Mouse (Mus musculus) megakaryocyte progenitor cell, adult 5-6 weeks (primary cell): ENCODE results near the gene Sltm. TPM values are rescaled to one million over a fixed set of nuclear protein-coding genes. Genes with fewer than 3 reads are reported as not detected.
"Not testable (repeated sequence)": the region's sequence is repeated elsewhere in the genome, so short reads cannot be mapped to it uniquely, and the experiment has no call there.

Source experiments
- ATAC-seq: replicated peaks from 2 replicates; pipeline ENCODE4 v1.8.0; 2016; ENCODE audit warnings: mild to moderate bottlenecking, moderate TSS enrichment, inconsistent platforms; ENCODE audit not compliant: poor library complexity
- total RNA-seq, 2 experiments: library from RNA; stranded (forward) in 1 of 2; stranded (reverse) in 1 of 2; fragments of 157-497, 149-512 nt in 1 of 2; fragments of 200-1000 nt in 1 of 2; gene quantifications; 2 replicates each; pipeline versions ENCODE4 v1.2.3 to v1.2.4; 2015 to 2017

The Sltm gene
- total RNA-seq (2015): 87.6 and 105 TPM in 2 replicates
- total RNA-seq (2017): 75.6 and 111 TPM in 2 replicates

DNA sequence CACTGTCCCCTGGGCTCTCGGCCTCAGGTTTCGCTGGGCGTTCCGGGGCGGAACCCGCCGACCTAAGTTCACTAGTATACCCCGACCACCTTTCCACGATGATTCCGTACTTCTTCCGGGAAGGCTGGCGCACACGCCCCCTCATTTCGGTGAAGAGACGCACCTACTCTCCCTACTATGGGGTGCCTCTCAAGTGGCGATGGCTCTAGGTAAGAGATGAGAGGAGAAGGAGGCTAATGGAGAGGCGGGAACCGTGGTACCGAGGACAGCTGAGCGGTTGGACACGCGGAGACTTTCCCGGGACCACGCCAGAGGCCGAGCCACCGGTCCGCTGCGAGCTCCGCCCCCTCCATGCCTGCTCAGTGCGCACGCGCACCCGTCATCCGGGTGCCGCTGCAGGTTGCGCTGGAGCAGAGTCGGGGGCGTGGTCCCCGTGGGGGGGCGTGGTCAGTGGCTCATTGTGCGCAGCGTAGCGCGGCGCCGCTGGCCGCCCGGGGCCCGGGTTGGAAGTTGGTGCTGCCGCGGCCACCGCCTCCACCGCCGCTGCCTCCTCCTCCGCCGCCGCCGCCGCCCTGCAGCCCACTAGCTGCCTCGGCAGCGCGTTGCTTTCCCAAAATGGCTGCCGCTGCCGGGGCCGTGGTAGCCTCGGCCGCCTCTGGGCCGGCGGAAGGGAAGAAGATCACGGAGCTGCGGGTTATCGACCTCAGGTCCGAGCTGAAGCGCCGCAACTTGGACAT is at the start of gene Sltm:
TSS of gene Sltm (plus strand) at position 450 of the 737 bp plus-strand sequence.
- ATAC-seq: peak; percentile 94

DNA sequence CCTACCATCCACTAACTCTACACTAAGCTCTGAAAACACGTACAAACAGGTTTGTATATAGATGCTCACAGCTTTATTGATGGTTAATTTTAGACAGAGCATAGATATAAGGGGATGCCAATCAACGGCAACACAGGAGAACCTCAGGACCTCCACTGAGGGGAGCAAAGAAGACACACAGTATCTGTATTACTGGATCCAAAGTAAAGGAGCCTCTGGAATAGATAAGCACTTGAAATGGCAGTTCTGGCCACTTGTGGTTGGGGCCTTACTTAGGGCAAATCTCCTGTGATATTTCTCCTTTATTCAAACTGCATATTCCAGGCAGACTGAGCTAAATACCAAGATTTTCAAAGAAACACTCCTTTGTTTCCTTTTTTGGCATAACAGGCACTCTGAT is 49.5 kb upstream of the Sltm start:
- peak; percentile 26; the same call in 1 of the 2 replicates for ATAC-seq

DNA sequence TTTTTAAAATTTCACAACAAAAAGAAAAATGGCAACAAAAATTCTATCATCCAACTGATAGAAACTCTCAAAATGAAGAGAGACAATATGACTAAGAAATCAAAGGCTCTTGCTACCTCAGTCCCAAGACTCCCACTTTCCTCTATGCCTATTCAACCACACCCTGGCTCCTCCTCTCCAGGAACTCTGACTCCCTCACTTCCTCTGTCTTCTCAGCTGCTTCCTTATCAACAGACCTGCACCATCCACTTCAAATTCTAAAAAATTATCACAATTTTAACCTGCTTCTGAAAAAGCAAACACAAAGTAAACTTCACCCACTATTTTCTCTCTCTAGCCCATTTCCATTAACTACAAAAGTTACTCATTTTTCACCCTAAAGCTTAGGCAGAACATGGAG is 45.6 kb upstream of the Sltm start:
- peak; percentile 69 for ATAC-seq

DNA sequence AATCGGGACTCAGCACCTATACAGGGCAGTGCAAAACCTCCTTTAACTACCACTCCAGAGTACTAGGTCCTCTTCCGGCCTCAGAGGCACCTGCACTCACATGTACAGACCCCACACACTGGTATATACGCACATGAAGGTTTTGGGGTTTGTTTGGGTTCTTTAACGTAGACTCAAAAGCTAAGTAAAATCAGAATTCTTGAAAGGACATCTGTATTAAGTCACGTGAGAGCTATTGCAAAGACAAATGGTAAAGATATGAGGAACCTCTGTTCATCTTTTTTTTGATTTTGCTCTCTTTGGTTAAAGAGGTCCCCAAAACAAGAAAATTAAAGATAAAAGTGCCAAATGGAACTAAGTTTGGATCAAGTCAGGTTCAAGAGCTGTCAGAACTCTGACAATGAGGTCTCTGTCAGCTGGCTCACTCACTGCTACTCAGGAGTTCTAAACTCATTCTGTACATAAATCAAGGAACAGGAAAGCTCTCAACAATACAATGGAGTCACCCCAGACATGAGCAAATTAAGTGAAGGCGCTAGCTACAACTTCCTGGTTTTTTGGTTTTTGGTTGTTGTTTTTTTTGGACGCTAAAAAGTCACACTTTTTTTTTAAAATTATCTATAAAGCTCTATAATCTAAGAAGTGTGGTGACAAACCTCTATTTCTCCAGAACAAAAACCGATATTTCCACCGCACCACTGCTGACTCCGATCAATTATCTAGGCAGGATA is 40.1 kb upstream of the Sltm start:
- ATAC-seq: no peak

DNA sequence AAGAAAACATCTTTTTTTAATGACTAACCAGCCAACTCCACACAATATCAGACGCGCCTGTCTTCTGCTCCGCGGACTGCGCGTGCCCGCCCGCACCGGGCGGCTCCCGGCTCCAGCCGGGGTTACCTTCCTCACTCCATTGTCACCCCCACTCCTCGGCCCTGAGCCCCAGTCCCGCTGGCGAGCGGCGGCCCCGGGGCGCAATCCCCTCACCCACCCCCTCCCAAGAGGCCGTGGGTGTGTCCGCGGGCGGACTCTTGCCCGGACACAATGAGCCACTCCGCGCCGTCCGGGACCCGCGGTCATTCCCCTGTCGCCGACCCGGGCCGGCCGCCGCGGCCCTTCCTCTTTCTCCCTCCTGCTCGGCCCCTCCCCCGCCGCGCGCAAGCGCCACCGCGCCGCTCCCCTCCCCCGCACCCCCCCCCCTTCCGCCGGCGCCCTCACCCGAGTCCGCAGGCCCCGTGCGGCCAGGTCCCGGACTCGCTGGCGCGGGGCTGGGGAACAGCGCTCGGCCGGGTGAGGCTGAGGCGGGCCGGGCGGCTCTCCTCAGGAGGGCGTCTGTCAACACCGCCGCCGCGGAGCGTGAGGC is 39.4 kb upstream of the Sltm start:
- ATAC-seq: peak; percentile 56

DNA sequence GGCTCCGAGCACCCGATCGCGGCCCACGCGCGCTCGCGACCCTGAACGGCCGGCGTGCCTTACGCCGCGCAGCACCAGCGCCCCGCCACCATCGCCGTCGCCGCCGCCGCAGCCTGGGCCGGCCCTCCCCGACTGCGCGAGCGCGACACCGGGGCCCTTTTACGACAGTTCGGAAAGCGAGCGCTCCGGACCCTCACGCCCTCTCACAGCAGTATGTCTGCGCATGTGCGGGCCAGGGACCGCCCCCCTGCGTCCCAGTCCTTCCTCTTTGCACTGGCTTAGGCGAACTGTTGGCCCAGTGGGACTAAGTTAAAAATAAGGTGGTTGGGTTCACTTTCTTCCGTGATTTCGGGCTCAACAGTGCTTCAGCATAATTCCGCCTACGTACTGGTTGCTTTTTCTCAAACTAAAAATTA is 38.9 kb upstream of the Sltm start, which contains the start of gene Rnf111:
TSS of gene Rnf111 (minus strand) at position 100 of the 416 bp plus-strand sequence.
- ATAC-seq: peak; percentile 96

DNA sequence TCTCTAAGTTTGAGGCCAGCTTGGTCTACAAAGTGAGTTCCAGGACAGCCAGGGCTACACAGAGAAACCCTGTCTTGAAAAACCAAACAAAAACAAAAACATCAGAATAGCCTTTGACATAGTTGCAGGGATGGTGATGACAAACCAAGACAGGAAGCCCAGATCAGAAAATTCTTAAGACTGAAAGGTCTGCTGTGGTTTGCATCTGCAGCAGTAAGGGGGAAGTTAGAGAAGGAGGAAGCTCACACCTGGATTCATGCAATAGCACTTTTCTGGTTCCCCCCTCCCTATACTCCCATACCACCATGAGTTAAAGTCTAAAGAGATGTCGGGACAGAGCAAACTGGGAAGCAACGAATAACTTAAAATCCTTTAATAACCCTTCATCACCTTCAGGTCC is 36.4 kb upstream of the Sltm start:
- no peak for ATAC-seq

DNA sequence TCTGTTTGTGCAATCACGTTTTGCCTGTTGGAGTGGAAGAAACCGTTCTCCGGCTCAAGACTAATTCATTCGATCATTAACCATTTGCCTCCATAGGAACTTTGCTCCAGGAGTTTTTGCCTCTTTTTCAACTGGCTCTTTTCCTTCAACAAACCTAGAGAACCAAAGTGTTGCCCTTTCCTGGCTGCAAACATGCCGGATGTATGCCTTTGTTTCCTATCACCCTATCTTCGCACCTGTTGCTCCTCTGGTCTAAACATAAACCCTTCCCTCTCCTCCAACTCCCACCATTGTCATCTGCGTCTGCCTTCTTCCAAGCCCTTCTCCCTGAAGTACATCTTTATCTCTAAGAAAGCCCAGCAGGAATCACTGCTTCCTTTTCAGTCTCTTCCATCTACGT is 35.8 kb upstream of the Sltm start:
- no peak for ATAC-seq

DNA sequence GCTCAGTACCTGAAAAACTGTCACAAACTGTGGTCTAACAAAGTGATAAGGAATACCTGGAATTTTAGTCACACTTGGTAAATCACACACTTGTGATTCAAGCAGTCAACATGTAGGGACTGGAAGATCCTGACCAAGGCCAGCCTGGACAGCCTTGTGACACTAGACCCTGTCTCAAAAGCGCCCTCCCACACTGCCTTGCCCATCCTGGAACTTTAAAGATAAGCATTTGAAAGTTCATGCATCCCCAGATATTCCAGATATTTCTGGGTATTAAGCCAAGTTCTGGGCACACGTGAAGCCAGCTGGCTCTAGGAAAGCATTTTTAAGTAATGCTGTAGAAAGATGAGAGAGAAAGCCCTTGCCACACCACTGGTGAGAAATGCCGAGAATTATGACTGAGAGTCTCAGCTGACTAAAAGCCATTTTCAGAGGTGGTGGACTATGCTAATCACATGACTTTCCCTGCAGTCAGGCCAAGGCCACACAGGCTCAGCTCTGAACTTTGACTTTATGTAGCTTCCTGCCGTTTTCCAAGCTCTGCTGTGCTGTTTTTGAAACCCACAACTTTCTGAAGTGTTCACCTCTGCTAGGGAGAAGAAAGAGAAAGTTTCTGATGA is 32.5 kb upstream of the Sltm start:
- no peak for ATAC-seq

DNA sequence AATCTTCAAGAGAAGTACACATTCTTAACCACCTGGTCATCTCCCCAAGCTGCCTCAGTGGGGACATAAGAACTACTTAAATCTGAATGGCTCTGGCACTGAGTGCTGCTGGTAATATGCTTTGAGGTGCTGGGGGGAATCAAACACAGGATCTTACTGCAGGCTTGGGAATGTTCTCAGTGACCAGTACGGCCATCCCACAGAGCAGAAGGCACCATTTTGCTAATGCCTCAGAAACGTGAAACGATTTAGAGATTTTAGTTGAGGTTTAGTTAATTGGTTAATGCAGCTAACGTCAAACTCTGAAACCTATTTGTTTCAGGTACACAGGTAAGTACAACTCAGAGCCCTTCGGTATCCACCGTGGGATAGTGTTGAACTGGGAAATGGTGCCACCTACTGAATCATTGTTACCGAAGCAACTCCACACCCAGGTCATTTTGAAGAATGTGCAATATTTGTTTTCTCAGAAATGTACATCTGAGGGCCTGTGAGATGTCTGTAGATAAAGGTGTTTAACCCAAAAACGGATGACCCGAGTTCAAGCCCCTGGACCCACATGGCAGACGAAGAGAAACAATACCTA is 31.5 kb upstream of the Sltm start:
- ATAC-seq: no peak

DNA sequence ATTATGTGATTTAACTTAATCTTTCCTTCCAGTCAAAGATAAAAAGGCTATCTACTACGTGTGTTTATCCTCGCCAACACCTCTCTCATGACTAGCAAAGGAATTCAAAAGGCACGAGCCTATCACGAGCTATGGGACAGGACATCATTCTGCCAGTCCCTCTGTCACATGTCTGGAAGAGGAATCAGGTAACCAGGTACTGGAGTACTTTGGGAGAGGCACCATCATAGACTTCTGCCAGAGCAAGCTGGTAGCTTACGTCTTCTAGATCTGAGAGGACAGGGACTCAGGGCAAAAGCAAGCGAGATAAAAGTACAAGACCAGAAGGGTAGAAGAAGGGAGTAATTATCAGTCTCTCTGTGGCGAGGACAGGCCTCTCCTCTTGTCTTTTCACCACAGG is 30.9 kb upstream of the Sltm start:
- ATAC-seq: no peak

DNA sequence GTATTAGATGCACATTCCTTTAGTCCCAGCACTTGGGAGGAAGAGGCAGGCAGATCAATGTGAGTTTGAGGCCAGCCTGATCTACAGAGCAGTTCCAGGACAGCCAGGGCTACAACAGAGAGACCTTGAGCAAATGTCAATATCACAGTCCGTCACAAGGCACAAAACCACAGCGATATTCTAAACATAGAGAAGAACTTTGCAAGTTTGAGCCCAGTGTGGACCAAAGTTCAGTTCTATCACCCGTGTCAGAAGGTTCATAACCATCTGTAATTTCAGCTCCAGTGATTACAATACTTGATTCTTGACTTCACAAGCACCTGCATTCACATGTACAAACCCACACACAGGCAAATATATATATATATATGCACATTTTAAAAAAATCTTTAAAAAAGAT is 21.9 kb upstream of the Sltm start:
- ATAC-seq: no peak

DNA sequence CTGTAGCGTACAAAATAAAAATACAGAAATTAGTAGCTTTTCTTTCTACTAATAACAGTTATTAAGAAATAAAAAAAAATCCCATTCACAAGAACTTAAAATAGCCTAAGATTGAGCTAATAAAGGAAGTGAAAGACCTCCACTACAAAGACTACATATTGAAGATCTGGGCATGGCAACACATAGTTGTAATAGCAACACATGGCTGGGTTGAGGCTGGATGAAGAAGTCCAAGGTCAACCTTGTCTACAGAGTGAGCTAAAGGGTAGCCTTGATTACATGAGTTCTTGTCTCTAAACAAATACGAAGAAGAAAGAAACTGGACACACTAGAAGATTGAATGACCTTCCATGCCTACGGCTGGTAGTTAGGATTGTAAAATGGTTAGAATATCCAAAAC is 18.7 kb upstream of the Sltm start:
- no peak for ATAC-seq

DNA sequence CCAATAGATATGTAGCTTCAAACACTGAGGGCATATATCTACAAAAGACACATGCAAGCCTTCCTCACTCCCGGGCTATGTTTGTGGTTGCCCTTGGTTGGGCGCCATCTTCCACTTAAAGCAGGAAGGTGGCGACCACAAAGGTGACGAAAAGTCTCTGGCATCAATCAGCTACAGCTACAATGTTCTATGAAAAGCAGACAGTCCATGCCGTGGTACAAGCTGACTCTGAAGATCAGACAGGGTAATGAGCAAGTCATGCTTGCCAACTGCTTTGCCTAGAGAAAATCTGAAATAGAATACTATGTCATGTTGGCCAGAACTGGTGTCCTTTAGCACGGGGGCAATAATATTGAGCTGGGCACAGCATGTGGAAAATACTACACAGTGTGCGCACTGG is 18.2 kb upstream of the Sltm start:
- ATAC-seq: 0 out of 2 replicates have a peak, but pooled peaks have one; percentile 20

DNA sequence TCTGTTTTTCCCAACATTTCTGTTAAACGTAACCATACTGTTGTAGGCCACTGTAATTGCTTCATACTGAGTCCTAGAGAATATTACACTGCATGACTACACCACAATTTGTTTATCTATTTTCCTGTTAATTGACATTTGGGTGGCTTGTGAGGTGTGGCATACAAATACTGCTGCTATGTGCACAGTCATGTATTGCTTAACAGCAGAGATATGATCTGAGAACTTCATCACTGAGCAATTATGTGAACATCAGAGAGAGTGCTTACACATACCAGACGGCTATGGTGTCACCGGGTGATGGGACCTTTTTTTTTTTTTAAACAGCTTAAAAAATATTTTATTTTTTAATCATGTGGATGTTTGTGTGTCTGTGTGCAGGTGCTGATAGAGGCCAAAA is 9.2 kb upstream of the Sltm start:
- ATAC-seq: peak; percentile 76

DNA sequence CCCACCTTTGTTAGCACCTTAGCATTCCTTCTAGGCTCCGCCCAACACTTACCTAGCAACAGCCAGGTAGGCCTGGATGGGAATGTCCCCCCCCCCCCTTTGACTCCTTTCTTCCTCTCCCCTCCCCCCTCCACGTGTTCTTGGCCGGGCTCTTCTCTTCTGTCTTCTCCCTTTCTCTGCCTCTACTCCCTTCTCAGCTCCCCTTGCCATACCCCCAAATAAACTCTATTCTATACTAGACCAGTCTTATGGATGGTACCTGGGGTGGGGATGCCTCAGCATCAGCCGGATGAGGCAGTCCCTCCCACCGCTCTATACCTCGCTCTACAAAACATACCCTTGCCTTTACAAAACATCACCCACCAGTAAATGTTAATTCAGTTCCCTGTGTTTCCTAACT is 970 bp upstream of the Sltm start:
- no peak for ATAC-seq

DNA sequence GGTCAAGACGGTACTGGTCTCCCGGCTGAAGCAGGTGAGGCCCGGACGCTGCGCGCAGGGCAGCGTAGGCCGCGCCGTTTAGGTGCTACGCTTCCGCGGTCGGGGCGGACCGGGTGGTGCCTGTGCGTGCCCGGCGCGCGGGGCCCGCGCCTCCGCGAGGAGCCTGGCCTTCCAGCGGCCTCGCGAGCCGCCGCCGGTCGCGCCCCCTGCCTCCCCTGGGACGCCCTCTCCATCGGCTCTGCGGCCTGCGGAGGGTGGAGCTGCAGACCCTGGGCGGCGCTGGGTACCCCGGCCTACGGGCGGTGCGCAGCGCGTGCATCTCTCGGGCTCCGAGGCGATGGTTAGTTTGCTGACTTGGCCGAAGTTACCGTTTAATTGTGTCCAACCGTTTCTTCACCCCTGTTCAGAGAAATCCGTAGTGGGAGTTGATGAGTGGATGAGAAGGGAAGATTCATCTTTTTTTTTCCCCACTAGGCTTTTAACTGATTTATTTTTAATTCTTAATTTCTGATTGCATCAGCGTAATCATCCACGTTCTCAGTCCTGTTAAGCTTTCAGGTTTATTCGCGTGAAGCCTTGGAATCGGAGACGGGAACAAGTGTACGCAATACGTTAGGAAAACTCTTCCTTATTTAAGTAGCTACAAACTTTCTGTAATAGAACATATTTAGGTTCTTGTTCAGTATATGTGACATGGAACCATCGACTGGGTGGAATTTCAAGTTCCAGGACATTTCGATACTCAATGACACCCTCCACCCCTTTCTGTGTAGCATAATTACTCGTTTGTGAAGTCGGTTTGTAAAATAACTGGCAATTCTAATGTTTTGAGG is 710 bp downstream of the Sltm start:
- ATAC-seq: peak; percentile 44

DNA sequence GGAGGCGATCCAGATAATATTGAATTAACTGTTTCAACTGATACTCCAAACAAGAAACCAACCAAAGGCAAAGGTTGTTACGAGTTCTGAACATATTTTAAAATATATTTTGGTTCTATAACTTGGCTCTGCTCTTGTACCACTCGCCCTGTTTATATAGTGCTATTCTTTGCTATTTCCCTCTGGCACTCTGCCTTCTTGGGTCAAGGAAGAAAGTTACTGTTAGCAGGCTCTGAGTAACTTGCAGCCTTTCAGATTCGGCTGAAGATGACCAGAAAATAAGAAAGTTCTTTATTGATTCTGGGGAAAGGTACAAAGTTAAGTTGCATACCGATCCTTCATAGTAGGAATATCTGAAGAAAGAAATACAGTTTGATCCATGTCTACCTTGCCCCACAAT is 1.4 kb downstream of the Sltm start:
- ATAC-seq: no peak

DNA sequence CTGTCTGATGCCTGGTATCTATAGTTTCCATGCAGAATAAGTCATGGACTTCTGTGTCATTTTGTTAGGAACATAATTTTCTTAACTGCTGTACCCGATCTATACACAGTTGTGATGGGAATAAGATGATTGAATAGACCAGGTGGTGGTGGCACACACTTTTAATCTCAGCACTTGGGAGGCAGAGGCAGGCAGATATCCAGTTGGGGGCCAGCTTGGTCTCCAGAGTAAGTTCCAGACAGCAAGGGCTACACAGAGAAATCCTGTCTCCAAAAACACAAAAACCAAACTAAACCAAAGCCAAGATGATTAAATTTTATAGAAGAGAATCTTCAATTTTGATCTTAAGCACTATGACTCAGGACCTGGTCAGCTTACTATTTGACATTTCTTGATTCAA is 2.3 kb downstream of the Sltm start:
- no peak for ATAC-seq

DNA sequence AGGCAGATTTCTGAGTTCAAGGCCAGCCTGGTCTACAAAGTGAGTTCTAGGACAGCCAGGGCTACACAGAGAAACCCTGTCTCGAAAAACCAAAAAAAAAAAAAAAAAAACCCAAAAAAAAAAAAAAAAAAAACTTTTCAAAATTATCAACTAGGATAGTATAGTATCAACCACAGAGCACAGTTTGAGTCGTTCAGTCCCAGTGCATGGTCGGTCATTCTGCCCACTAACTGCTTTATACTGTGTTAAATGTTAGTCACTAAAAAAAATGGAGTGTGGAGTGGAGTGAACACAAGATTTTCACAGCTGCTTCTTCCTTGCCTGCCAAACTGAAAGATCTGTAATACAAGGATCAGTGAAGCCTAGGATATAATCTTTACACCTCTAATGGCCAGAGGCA is 4.0 kb downstream of the Sltm start:
- not testable (repeated sequence) for ATAC-seq
